Mouse (Mus musculus) hindbrain, postnatal 0 days (tissue): ENCODE data around the gene Clpb. TPM values are rescaled to one million over a fixed set of nuclear protein-coding genes. Genes with fewer than 3 reads are reported as not detected.
A peak's percentile ranks its signal among the peaks of the same experiment; 100 is the strongest.

ENCODE experiments used
- ATAC-seq: fragments of 200-750 bp; cut with Nextera tagmentation; 2 replicates; pipeline ENCODE4 v1.8.0; 2017; ENCODE audit warnings: mild to moderate bottlenecking, moderate TSS enrichment, moderate library complexity
- DNase-seq: peaks from one replicate; pipeline ENCODE4 v3.0.0-alpha.2; 2015; ENCODE audit warnings: low spot score
- H3K27ac ChIP-seq: fragments of 300-500 bp; sonication (generic); 2 replicates; pipeline ENCODE4 v1.5.1; 2014; ENCODE audit warnings: mild to moderate bottlenecking
- H3K27me3 ChIP-seq: fragments of 300-500 bp; sonication (generic); 2 replicates; pipeline ENCODE4 v1.6.1; 2014; ENCODE audit warnings: low read length, mixed read lengths; ENCODE audit not compliant: insufficient read depth
- H3K36me3 ChIP-seq: fragments of 300-500 bp; sonication (generic); 2 replicates; pipeline ENCODE4 v1.6.1; 2014; ENCODE audit warnings: low read length, mixed read lengths; ENCODE audit not compliant: insufficient read depth
- H3K4me1 ChIP-seq: fragments of 300-500 bp; sonication (generic); 2 replicates; pipeline ENCODE4 v1.6.1; 2014; ENCODE audit warnings: antibody characterized with exemption, low read length, mixed read lengths; ENCODE audit not compliant: insufficient read depth
- H3K4me2 ChIP-seq: fragments of 300-500 bp; sonication (generic); 2 replicates; pipeline ENCODE4 v1.6.1; 2014; ENCODE audit warnings: low read depth, mild to moderate bottlenecking, low read length, moderate library complexity, mixed read lengths
- H3K4me3 ChIP-seq: fragments of 300-500 bp; sonication (generic); 2 replicates; pipeline ENCODE4 v1.5.1; 2014; ENCODE audit warnings: low read length
- H3K9ac ChIP-seq: fragments of 300-500 bp; sonication (generic); replicated peaks from 2 replicates; pipeline ENCODE4 v1.6.1; 2014; ENCODE audit warnings: mild to moderate bottlenecking, low read length, moderate library complexity, mixed read lengths
- H3K9me3 ChIP-seq: fragments of 300-500 bp; sonication (generic); 2 replicates; pipeline ENCODE4 v1.6.1; 2016; ENCODE audit warnings: low read length, mixed read lengths
- CTCF ChIP-seq: IDR thresholded peaks from 2 replicates; pipeline ENCODE4 v1.5.1; 2016; ENCODE audit warnings: antibody characterized with exemption, control low read depth, low read depth
- WGBS: fragments of 180-500 bp; shearing (Covaris S2); extraction: QIAGEN DNeasy Blood & Tissue Kit; methylation state at CpG from one replicate; pipeline ENCODE4 v1.1.7; 2014; 5-methylcytosine and 5-hydroxymethylcytosine counted together
- polyA plus RNA-seq: library from polyadenylated mRNA; unstranded; fragments of >200 nt; fragmentation: Nextera tagmentation; extraction: Ambion mirVana; gene quantifications from 2 replicates; pipeline ENCODE4 v1.2.1, GENCODE M21; 2015
- total RNA-seq: library from RNA; depleted of rRNA; stranded (reverse); fragments of >200 nt; gene quantifications from 2 replicates; pipeline ENCODE4 v1.2.3, GENCODE M21; 2014

Clpb gene
- total and polyA plus RNA-seq, 2 experiments from 2014 or later: 36.6 to 67.4 TPM

- Histone ChIP-seq H3K4me1 (no peaks in the 10 kb centered on the region), H3K4me3 (no peak overlapping the region), H3K9me3 (no peaks in the 10 kb centered on the region), H3K27ac (no peak overlapping the region), H3K4me2 (no peak overlapping the region), H3K9ac (no peak overlapping the region), H3K27me3 (no peaks in the 10 kb centered on the region), H3K36me3 (peaks cover 13% of the 10 kb centered on the region)
- DNase-seq (no peak), ATAC-seq (no peak)
- TF ChIP-seq CTCF: no peak
- 84% methylated on average over 2 of the region's 2 CpGs for WGBS
Observed at GRCm38 (mm10) chr7:101754416-101754815, 91.0 kb downstream of the Clpb start.

DNA sequence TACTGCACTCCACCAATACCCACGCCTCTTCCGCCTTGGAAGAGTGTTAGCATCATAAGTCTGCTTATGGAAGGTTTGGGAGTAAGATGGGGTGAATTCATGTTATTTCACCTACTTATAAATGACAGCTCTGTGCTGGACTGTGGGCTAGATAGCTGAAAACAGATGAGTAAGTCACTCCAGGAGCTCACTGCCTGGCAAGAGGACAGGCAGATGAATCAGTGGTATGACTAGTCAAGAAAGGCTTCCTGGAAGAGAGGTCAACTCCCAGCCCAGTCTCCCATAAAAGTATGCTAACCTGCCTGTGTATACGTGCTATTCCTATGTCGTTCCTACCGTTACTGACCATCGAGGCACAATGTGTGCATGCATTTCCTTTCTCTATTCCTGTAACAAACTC is 91.9 kb downstream of the Clpb start:
- ATAC-seq (no peak), DNase-seq (no peak)
- Histone ChIP-seq H3K27me3 (no peaks in the 10 kb centered on the region), H3K4me2 (no peak overlapping the region), H3K4me3 (no peak overlapping the region), H3K4me1 (no peaks in the 10 kb centered on the region), H3K9ac (no peak overlapping the region), H3K27ac (no peak overlapping the region), H3K36me3 (peaks cover 13% of the 10 kb centered on the region), H3K9me3 (no peaks in the 10 kb centered on the region)
- TF ChIP-seq CTCF: no peak
- 97% methylated on average over 6 of the region's 6 CpGs for WGBS

DNA sequence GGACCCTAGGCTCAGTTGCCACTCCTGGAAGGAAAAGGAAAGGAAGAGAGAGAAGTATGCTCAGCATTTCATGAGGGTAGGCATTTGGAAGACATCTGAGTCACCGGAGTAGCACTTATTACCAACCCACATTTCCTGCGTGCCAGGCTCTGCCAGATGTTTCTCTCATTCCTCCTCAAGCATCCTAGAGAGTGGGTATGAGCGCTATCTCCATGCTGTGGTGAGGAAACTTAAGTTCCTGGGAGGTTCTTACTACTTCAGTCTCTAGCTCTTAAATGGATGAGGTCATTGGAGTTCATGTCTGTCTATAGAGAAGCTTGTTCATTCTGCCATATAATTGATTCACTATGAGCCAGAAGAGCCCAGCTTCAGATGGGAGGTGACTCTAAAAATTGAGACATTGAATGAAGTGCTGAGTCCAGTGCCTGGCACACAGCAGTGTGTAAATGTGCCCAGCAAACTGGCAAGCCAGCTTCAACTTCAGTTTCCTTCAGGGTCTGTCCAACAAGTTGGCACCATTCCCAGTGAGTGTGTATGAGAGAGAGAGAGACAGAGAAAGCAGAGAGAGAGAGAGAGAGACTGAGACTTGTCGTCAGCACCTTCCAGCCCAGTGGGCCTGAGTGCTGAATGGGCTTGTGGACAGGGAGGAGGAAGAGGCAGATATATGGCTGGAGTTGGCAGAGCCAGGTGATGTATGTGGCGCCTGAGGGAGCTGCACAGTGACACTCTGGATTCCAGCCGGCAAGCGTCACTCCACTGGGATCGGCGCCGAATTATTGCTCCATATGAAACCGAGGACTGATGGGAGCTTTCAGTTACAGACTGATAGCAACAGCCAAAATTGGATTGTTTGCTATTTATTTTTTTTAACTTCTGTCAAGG is 98.7 kb downstream of the Clpb start:
- 0 out of 2 replicates have a peak, but pooled peaks cover 7% of the 10 kb centered on the region for H3K4me1 ChIP-seq
- H3K36me3 ChIP-seq: peaks cover 11% of the 10 kb centered on the region; the same call in 1 of the 2 replicates
- no peak overlapping the region for H3K4me2 ChIP-seq
- H3K27me3 ChIP-seq: no peaks in the 10 kb centered on the region
- no peak for TF ChIP-seq CTCF
- WGBS: 72% methylated on average over 11 of the region's 11 CpGs
- ATAC-seq (peak; percentile 82), DNase-seq (peak; percentile 80)
- H3K9ac ChIP-seq: no peak overlapping the region
- H3K9me3 ChIP-seq: no peaks in the 10 kb centered on the region
- H3K27ac ChIP-seq: no peak overlapping the region
- no peak overlapping the region for H3K4me3 ChIP-seq

DNA sequence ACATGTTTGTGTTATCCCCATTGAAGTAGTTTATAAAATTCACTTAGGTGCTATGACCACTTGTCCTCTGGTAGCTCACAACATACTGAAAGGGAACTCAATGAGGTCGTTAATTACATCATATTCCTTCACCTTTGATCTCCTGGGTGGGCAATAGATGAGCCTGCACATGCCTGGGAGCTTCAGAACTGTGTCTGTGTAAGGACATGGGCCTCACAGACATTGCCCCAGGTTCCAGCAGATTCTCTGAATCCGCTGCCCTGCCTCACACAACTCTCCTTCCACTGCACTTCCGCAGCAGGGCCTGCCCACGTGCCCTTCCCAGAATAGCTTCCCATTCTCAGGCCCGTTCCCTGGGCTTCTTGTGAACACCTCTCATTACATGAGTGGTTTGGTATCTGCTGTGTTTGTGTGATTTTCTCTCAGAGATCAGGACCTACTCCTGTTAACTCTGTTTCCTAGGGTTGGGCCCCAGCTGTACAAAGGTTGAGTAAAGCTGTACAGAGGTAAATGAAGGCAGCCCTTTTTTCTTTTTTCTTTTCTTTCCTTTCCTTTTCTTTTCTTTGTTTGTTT is 104.0 kb downstream of the Clpb start:
- WGBS: 91% methylated on average over 5 of the region's 5 CpGs
- H3K36me3 ChIP-seq: peaks cover 11% of the 10 kb centered on the region; the same call in 1 of the 2 replicates
- no peak for DNase-seq
- H3K4me1 ChIP-seq: peaks cover 3% of the 10 kb centered on the region; the same call in 1 of the 2 replicates
- no peaks in the 10 kb centered on the region for H3K27me3 ChIP-seq
- H3K9ac ChIP-seq: no peak overlapping the region
- no peak overlapping the region for H3K4me2 ChIP-seq
- no peak overlapping the region for H3K27ac ChIP-seq
- TF ChIP-seq CTCF: no peak
- H3K4me3 ChIP-seq: no peak overlapping the region
- H3K9me3 ChIP-seq: no peaks in the 10 kb centered on the region
- ATAC-seq: no peak

- no peak overlapping the region for H3K27ac ChIP-seq
- no peaks in the 10 kb centered on the region for H3K27me3 ChIP-seq
- DNase-seq (no peak), ATAC-seq (no peak)
- H3K4me2 ChIP-seq: no peak overlapping the region
- no peak overlapping the region for H3K4me3 ChIP-seq
- 63% methylated on average over 7 of the region's 7 CpGs for WGBS
- no peaks in the 10 kb centered on the region for H3K9me3 ChIP-seq
- peaks cover 4% of the 10 kb centered on the region; the same call in 1 of the 2 replicates for H3K4me1 ChIP-seq
- 0 out of 2 replicates have a peak, but pooled peaks cover 5% of the 10 kb centered on the region for H3K36me3 ChIP-seq
- no peak for TF ChIP-seq CTCF
- no peak overlapping the region for H3K9ac ChIP-seq
Observed at GRCm38 (mm10) chr7:101770051-101770450, 106.6 kb downstream of the Clpb start.

DNA sequence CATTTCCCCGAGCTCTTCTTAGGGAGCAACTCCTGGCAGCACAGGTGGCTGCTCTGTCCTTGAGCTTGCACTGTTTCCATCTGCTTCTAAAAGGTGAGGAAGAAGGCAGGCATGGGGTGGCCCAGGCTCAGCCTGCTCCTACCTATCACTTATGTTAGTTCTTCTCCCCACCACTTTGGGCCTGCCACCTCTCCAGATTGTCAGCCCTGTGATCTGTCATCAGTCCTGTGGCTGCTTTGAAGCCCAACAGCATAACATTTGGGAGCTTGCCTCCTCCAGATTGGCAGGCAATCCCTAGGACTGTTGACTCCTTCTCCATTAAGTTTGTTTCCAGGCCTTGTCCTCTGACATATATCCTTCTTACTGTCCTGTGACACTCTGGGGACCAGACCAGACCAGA is 108.2 kb downstream of the Clpb start:
- no peak for DNase-seq
- H3K27me3 ChIP-seq: no peaks in the 10 kb centered on the region
- no peak for ATAC-seq
- TF ChIP-seq CTCF: no peak
- H3K9ac ChIP-seq: no peak overlapping the region
- no peak overlapping the region for H3K4me3 ChIP-seq
- H3K4me1 ChIP-seq: peaks cover 4% of the 10 kb centered on the region; the same call in 1 of the 2 replicates
- H3K36me3 ChIP-seq: peaks cover 11% of the 10 kb centered on the region; the same call in 1 of the 2 replicates
- H3K4me2 ChIP-seq: no peak overlapping the region
- no peak overlapping the region for H3K27ac ChIP-seq
- H3K9me3 ChIP-seq: no peaks in the 10 kb centered on the region
- WGBS: 77% methylated on average over 1 of the region's 1 CpGs
